Mouse (Mus musculus) frontal cortex, postnatal 14 days (tissue): Measurements from ENCODE around the gene Stard3.

Experiments
- DNase-seq, 2 experiments: peaks; one replicate each; pipeline ENCODE4 v3.0.0; 2022; ENCODE audit warnings: low spot score in 2 of 2

Stard3 gene

DNA sequence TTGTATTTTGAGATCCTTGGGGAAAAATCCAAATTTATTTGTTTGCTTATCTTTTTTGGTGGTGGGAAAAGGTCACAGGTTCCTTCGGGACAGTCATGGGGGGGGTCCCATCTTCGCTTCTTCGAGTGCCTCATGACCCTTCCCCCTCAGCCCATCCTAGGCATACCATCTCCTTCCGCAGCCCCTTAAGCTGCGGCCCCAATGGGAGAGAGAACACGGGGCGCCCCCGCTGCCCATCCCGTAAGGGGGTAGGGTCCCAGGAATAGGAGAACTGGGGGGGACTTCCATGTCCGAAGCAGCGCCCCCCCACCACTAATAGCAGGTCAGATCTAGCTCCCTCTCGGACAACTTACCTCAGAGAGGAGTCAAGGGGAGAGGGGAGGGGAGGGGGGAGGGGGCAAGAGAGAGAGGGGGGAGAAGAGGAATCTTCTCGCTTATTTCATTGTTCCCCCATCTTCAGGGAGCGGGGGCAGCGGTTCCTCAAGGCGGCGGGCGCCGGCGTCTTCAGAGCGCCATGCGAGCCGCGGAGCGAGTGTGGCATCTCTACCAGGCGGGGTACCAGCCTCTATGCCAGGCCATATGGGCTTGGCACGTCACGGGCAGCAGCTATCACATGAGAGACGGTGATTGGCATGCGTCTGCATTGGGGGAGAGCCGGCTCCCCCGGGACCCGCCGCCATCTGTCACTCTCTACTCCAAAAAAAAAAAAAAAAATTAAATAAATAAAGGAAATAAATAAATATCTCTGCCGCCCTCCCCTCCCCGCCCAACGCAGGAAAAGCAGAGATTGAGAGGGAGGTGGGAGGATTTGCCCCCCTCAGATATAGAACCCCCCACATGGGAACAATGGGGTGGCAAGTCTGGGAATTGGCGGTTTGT lies 28.8 kb upstream of the Stard3 start, which contains the start of gene Neurod2:
Neurod2 (minus strand) TSS at position 568 of the 879 bp plus-strand sequence.
- no peak for DNase-seq

DNA sequence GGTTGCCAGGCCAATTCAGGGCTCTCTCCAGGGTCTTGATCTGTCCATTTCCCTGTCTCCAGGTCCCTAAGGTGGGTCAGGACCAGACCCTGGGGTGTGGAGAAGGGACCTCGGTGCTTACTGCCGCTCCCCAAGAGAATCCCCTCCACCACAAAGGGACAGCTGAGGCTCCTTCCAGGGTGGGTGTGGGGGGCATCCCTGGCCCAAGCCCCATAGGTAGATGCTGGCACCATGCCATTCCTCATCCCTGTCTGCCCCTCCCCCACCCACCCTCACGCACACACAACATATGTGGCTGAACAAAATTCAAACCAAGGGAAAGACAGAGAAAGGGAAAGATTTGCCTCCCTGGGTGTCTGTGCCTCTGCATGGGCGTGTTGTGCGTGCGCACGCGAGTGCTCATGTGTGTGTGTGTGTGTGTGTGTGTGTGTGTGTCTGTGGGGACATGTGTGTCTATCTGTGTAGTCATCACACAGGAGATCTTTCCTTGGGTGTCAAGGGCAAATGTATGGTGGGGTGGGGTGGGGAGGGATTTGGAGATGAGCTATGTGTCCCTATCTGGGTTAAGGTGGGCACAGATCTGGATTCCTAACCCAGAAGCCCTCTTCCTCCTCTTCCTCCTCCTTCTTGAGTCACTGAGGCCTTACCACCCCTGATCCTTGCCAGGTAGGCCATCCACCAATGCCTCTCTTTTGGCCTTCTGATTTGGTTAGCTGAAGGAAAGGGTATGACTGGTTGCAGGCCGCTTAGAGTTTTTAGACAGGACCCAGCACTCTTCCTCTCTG lies 28.0 kb upstream of the Stard3 start:
- no peak for DNase-seq

DNA sequence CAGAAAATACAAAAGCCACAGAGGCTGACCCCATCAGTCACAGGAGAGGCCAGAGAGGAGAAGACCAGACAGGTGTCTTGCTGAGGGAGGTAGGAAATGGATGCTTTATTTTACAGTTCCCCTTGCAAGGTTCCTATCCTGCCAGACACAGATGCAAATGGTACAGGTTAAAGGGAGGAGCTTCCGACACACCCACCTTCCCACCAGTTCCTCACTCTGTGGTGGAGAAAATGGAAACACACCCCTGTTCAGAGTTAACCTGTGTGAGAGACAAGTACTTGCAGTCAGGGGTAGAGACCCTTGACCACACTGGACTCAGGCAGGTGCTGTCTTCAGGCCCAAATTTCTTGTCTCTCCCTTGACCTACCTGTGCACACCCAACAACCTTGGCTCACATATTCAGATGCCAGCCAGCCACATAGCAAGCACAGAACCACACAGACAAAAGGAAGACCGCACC lies 27.4 kb upstream of the Stard3 start:
- no peak for DNase-seq

DNA sequence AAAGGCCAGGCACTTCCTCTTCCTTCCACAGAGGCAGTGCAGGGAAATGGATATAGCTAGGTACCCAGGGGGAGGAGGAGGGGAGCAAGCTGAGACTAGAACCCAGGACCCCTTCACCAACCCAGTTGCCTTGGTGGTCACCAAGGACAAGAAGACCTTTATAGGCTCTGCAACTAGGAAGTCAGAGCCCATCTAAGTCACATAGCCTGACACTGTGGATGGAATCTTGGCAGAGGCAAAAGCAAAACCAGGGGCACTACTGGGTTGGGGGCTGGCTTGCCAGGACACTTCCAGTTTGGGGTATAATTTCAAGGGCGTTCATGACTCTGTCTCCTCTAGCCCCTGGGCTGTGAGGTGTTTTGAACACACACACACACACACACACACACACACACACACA lies 26.8 kb upstream of the Stard3 start:
- DNase-seq, result no peak

DNA sequence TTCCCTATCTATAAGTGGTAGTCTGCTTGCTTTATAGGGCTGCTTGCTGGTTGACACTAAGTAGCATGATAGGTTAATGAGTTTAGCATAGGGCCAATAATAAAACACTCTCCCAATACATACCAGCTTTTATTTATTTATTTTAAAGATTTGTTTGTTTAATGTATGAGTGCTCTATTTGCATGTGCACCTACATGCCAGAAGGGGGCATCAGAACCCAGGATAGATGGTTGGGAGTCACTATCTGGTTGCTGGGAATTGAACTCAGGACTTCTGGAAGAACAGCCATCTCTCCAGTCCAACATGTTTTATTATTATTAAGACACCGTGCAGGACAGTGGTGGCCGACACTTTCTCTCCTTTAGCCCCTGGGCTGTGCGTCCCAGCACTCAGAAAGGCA lies 26.0 kb upstream of the Stard3 start:
- no peak for DNase-seq

DNA sequence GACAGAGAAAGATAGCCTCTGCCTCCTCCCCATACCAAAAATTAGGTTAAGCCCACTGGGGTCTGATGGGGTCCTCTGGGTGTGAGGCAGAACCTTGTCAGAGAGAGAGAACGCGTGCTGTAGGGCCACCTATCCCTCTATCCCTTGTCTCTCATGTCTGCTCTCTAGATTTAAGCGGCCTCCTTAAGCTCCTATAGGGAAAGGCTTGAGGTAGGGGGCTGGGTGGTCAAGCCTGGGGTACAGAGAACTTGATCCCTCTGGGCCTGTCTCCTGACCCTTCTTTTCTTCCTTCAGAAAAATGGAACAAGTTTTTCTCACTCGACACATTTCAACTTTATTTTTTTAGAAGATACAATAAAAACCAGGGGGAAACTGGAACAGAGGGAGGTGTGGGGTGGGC lies 25.3 kb upstream of the Stard3 start:
- DNase-seq, result no peak

DNA sequence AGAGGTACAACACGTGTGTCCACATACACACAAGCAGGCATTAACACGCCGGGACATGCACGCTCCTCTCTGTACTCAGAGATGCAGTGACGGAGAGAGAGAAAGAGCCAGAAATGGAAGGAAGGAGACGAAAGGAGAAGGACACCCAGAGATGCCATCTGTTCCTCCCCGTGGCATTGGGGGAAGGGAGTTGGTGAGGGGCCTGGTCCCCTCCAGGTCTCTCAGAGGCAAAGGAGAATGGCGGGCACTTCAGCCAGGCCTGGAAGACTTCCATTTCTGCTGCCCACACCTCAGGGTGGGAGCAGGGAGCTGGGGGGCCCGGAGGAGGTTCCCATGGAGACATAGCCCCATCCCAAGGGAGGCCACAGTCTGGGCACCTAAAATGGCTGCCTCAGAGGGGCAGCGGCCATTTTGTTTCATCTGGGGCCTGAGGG lies 24.9 kb upstream of the Stard3 start:
- no peak for DNase-seq

DNA sequence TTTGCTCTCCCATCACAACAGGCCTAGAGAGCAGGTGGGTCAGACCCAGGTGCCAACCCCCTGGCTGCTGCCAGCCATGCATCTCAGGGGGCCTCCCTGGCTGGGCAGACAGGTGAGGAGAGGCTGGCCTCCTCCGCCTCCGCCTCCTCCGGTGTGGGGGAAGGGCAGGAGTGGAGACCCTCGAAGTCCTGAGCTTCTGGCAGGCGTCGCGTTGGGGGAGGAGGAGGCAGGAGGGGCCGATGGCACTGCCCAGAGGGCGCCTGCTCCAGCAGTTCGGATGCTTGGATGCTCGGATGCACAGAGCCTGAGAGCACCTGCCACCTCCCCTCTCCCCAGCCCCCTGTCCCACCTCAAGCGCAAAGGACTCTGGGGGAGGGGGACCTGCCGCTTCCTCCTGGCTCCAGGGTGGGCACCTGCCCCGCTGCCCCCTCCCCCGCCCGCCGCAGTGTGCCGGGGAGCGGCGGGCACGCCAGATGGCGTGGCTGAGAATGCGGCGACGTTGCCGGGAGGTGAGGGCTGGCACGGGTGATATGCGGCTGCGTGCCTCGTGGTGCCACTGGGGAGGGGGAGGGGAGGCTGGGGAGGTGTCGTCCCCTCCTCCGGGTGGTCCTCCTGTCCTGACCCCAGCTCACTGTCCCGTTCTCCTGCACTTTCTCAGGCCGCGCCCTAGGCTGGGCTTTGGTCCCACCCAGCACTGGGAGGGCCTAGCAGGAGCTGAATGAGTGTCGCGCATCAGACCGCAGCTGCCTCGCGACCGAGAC lies 24.0 kb upstream of the Stard3 start:
- no peak for DNase-seq

DNA sequence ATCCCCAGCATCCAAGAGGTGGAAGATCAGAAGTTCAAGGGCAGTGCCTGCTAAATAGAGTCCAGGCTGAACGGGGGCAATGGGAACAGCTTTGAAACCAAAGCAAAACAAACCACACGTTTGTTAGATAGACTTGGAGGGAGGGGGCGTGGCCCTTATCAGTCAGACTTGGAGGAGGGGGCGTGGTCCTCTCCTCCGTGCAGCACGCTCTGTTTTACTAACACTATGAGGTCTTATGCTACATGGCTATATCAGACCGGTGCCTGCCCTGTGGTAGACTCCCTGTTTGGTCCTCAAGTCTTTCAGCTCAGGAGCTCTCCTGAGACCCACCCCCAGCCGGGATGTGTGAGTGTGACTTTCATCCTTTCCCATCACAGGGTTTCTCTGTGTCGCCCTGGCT lies 22.9 kb upstream of the Stard3 start:
- no peak for DNase-seq

DNA sequence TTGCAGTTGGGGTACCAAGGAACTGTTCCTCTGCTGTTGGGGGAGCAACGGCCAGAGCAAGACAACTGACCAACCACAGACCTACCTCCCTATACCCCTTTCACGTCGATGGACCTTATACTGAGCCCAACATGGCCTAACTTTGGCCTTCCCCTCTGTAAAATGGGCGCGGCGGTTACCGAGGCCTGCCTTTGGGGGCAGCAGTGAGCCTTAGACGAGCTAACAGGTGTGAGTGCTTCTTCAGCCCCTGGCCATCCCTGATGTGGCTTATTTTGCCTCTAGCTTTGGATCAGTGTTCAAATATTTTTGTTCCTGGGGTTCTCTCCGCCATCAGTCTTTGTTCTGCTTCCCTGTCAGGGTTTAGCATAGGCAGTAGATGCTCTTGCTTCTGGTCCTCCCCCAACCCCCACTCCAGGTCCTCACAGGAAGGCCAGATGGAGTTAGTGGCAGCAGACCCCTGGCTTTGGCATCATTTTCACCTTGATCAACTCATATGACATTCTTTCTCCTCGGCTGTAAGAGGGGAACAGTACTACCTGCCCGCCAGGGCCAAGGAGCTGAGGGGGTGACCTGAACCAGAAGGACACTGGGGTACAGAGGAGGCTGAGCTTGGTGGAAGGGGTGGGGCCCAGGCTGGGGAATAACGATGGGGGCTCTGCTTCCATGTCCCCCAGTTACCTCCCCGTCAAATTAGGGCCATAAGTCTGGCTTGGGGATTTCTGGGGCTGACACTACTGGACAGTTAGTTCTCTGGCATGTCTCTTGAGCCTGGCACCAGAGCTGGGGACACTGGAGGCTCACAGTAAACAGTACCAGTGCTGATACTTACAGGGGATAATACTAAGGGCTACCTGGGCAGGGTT lies 21.7 kb upstream of the Stard3 start:
- no peak for DNase-seq

DNA sequence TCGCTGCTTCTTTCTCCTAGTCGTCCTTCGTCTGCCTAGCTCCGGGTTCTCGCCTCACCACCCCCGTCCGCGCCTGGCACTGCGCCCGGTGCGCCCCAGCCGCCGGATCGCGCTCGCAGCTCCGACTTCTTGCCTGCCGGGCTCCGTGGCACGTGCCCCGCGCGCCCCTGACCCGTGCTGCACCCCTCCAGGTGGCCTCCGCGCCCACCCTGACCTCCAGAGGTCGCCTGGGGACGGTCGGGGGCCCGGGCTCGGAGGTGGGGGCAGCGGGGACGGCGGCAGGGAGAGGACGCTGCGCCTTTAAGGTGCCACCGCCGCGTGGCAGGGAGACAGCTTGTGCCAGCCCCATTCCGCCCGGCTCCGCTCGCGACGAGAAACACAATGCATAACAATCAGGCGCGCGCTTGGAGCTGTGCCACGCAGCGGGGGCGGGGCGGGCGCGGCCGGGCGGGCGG lies 19.6 kb upstream of the Stard3 start:
- peak; percentile 67 to 79 for DNase-seq

DNA sequence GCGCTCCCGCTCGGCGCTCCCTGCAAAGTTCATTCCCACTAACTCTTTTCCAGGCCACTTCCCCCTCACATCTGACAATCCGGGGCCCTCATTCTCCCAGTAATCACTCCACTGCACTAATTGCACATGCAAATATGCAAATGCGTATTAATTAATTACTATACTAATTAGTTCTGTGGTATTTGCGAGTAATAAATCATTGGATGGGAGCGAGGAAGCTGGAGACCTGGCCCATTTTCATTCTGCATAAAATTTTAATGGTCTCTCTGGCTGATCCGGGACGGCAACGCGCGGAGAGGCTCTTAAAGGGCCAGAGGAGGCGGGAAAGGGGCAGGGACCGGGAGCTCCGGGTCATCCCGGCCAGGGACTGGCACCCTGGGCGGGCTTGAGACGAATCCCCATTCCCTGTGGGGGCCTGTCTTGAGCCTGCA lies 19.1 kb upstream of the Stard3 start:
- DNase-seq, result no peak

DNA sequence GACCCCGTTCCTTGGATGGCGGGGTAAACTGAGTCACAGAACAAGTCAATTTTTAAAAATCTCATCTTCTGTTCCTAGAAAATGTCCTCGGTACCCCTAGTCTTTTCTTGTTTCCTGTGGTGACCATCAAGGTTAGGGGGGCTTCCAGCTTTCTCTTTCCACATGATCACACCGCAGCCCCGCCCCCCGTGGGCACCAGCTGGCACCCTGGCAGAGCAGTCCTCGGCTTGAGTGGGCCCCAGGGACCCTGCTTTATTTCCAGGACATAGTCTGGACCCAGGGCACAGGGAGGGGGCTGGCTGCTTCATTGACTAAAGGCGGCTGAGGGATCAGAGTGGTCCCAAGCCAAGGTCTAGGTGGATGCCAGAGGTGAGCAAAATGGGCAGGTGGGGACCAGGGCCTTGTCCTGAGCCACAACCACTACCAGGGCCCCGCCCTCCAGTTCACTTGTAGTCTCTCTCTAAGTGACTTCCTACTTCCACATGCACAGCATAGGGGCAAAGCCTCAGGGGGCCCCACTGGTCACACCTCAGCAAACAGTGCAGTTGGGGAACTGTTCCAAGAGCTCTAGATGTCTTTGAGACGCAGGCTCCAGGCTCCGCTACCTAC lies 18.4 kb upstream of the Stard3 start:
- no peak for DNase-seq

DNA sequence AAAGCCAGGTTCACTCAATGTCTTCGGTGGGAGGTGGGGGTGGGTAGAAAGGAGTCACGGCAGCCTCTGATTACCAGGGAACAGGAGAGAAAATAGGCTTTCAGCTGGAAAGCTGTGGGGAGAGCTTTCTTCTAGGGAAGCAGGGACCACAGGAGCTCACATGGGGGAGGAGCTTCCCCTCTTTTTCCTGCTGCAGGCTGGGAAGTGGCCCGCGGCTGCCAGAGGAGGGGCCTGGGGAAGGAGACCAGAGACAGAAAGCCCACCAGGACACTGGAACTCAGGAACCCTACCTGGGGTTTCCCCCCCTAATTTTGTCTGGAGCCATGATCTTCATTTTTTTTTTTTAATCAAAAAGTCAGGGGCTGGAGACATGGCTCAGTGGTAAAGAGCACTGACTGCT lies 17.6 kb upstream of the Stard3 start:
- DNase-seq, result no peak

DNA sequence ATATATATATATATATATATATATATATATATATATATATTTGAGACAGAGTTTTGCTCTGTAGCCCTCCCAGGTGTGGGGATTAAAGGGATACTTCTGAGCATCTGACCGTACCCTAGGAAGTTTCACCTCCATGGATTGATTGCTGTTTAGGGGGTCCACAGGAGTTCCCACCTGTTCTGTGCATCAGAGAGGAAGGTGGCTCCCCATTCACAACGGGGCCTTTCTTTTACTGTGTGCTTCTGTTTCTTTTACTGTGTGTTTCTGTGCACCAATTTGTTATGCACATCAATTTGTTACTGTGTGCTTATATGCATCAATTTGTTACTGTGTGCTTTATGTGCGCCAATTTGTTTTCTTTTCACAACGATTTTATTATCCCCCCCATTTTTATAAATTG lies 17.0 kb upstream of the Stard3 start:
- no peak for DNase-seq

DNA sequence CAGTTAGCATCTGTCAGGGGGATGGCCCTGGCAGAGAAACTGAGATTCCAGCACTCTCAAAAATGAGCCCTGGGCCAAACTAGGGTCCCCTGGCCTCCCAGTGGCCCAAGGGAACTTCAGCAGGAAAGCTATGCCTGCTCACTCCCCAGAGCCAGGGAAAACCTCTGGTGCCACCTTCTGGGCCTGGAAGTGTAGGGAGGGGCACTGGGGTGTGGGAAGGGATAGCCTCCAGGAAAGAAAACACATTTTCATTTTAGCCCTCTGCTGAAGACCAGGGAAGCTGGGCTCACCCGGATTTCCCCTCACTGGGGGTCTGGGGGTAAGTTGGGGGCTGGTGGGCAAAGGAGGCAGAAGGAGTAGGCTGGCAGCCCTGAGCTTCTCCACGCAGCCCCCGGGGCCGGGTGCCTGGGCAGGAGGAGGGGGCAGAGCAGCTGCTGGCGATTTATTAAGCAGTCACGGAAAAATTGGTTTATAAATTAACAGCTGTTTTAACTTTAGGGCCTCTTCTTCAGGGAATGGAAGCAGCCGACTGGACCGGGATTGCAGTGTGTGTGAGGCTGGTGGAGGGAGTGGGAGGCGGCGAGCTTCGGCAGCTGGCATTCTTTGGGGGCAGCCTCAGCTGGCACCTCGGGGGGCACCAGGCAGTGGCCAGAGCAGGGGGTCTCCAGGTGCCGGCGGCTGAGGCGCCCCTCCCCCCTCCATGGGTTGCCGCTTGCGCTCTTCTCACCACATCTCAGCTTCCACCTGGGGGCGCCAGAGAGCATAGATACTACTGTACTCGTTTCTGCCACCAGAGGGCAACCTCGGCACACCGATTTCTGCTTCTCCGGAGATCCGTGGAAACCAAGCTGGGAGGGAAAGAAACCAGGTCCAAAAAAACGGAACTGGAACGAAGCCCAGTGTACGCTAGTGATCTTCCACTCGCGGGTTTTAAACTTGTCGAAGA lies 15.9 kb upstream of the Stard3 start:
- DNase-seq, result peak; percentile 89 to 97

DNA sequence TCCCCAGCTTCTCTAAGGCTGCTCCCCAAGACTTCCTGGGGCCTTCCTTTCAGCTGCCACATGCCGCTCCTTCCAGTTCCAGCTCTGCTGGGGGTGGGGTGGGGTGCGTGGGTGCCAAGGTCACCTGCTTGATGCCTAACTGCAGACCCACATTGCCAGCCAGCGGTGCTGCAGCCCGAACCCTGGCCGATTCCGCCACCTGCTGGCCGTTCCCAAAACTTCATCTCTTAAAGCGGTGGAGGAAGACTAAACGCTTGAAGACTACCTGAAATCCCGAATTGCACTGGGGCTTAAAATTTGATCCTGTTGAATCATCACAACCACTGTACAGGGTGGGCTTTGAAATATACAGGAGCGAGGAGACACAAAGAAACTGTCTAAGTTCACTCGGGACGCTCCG lies 12.9 kb upstream of the Stard3 start:
- peak; percentile 76 to 84 for DNase-seq

DNA sequence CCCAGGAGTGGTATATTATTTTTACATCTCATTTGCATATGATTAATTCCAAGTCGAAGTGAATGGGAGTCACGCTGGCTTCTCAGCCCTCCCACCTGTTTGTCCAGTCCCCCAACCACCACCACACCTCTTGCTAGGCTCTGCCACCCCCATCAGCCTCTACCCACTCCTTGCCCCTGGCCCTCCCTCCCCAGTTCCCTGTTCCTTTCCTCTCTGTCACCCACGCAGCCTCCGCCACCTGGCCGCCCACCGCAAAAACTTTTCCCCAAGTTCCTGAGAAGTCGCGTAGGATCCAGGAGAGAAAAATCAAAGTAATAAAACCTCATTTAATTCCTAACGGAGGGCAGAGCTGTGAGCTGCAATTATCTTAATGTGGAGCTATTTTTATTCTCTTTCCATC lies 12.0 kb upstream of the Stard3 start:
- no peak for DNase-seq

DNA sequence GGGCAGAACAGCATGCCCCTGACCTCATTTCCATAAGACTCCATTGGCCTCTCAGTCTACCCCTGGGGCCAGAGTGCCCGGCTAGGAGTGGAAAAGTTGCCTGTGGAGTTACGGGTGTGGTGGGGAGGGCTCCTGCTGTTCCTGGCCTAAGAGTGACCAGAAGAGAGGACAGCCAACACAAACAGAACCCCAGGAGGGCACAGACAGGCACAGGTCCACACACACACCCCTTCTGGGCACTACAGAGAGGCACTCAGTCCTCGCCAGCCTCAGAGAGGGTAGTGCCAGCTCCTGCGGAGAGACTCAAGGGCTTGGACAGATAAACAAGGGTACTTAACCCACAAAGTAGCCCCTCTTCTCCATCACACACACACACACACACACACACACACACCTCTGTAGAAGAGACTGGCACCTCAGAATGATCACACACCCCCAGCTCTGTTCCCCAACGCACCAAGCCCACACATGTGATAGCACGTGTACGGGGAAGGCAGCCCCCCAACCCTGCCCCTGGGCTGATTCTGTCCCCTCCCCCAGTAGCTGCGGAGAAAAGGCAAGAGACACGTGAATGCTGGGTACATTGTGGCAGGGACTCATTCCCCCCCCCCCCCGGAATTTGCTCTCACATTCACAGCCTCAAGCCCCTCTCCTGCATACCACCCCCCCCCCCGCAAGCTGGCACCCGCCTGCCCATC lies 10.6 kb upstream of the Stard3 start:
- DNase-seq, result no peak
